Mouse (Mus musculus): ENCODE results near the gene Lrrfip1. TPM values are rescaled to one million over a fixed set of nuclear protein-coding genes. Genes with fewer than 3 reads are reported as not detected.

Gene Lrrfip1
- total RNA-seq, 2 experiments from 2014 or later, result 29.4 to 42.4 TPM

- no peak for ATAC-seq (replicated peaks; ENCODE audit: low FRiP score, low TSS enrichment, poor library complexity, severe bottlenecking)
Measured at GRCm38 (mm10) chr1:91019346-91019745, 20.8 kb downstream of the Lrrfip1 start.

DNA sequence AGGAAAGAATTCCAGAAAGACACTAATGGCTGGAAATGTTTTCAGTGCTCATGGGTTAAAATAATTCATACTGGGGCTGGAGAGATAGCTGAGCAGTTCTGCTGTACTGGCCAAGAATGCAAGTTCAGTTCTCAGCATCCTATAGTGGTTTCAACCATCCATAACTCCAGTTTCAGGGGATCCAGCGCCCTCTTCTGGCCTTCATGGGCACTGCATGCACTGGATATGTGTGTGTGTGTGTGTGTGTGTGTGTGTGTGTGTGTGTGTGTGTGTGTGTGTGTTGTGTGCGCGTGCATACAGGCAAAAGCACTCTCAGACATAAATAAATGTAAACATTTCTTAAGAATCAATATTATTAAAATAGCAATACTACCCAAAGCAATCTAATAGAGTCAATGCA, 22.8 kb downstream of the Lrrfip1 start:
- ATAC-seq (replicated peaks; ENCODE audit: low FRiP score, low TSS enrichment, poor library complexity, severe bottlenecking), result no peak

DNA sequence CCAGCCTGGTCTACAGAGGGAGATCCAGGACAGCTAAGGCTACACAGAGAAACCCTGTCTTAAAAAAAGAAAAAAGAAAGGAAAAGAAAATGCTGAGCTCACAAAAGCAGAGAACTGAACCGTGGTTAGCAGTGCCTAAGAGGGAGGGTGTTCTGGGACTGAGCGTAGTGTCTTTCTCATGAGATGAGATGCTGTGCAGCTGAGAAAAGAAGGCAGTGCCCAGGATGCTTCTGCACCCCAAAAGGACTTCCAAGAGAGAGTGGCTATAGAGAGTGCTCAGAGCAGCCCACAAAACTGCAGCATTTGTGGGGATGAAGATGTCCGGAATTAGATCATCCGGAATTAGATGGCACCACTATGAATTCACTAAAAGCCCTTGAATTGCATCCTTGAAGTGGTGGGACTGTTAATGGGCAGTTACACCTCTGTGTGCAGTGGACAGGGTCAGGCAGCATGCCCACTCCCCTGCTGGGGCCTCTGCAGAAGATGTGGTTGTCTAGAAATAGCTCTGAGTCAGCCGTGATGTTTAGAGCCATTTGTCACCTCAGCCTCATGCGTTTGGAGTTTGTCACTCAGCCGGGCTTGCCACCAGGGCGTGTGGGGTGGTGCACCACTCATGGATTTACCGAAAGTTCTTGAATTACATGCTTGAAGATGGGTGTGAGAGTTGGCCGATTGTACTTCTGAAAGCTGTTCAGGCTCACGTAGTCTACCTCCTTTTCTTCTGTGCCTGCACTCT, 23.8 kb downstream of the Lrrfip1 start:
- ATAC-seq (replicated peaks; ENCODE audit: low FRiP score, low TSS enrichment, poor library complexity, severe bottlenecking), result no peak

DNA sequence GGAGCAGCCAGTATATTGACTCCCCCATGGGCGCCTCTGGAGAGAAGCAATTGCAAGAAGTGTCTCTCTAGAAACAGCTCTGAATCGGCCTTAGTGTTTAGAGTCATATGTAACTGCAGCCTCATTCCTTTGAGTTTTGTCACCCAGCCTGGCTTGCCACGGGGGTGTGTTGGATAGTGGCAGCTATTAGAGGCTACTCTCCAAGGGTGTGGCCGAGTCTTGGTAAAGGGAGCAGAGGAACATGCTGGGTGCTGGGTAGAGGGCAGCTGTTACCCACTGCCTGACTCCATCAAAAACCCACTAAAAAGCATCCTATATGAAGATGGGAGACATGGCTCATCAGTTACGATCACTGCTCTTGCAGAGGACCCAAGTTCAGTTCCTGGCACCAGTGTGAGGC, 24.7 kb downstream of the Lrrfip1 start:
- no peak for ATAC-seq (replicated peaks; ENCODE audit: low FRiP score, low TSS enrichment, poor library complexity, severe bottlenecking)

DNA sequence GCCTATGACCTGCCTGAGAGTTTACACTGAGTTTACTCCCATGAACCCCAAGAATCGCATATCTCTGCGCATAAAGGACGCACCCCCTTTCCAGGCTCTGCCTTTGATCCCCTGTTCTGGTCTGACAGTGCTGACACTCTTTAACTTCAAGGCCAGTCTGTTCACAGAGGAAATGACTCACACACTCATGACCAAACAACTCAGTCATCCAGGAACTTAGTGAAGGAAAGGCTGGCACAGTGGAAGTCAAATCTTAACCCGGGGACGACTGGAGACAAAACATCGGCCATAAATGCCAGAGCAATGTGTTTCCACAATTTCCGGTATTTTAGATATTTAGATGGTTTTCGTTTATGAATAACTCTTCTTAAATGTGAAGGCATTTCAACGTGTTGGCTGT, 25.4 kb downstream of the Lrrfip1 start:
- ATAC-seq (replicated peaks; ENCODE audit: low FRiP score, low TSS enrichment, poor library complexity, severe bottlenecking), result no peak

DNA sequence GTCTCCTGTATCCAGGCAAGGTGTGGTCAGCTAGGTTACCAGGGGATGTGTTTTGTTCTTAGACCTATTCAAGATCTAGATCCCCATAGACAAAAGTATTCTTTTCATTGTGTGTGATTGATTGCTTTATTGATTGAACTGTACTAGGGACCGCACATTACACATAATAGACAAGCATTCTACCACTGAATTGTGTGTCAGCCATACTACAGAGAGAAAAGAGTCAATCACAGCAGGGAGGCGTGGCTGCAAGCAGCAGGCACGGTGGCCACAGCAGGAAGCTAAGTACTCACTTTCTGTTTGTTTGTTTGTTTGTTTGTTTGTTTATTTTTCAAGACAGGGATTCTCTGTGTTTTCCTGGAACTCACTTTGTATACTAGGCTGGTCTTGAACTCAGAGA, 25.9 kb downstream of the Lrrfip1 start:
- no peak for ATAC-seq (replicated peaks; ENCODE audit: low FRiP score, low TSS enrichment, poor library complexity, severe bottlenecking)

DNA sequence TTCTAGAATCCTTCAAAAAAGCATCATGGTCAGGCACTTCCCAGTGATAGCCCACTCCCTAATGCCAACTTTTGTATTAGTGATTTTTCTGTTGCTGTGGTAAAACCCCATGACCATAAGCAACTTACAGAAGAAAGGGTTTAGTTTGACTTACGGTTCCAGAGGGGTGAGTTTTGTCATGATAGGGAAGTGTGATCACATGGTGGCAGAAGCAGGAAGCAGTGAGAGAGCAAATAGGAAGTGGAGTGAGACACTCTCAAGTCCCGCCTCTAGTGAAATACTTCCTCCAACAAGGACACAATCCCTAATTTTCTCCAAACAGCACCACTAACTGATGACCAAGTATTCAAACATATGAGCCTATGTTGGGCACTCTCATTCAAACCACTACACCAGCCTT, 28.4 kb downstream of the Lrrfip1 start:
- ATAC-seq (replicated peaks; ENCODE audit: low FRiP score, low TSS enrichment, poor library complexity, severe bottlenecking), result no peak

DNA sequence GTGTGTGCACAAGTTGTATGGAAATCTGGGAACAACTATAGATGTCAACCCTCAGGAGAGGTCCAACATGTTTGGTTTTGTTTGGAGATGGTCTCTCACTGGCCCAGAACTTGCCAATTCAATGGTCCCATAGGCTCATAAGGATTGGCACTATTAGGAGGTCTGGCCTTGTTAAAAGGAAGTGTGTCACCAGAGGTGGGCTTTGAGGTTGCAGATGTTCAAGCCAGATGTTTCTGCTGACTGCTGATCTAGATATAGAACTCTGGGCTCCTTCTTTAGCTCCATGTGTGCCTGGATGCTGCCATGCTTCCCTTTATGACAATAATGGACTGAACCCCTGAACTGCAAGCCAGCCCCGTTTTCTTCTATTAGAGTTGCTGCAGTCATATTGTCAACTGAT, 31.8 kb downstream of the Lrrfip1 start:
- ATAC-seq (replicated peaks; ENCODE audit: low FRiP score, low TSS enrichment, poor library complexity, severe bottlenecking), result no peak

DNA sequence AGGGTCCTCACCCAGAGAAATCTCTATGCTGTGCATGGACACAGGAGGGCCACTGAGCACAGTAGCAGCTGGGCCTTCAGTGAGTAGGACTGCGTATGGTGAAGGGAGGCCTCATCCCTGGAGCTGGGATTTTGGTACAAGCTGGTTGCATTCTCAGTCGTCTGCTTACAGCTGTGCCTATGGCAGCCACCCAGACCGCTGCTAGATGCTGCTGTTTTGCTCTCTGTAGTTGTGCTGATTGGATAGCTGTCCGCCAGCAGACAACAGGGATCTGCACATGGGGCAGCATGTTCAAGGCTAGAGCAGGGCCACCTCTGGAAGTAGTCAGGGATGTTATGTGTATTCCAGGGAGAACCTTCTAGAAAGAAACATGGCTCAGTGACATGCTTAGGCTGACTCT, 33.0 kb downstream of the Lrrfip1 start:
- ATAC-seq (replicated peaks; ENCODE audit: low FRiP score, low TSS enrichment, poor library complexity, severe bottlenecking), result no peak

GRCm38 (mm10) chr1:91032393-91032971, 33.9 kb downstream of the Lrrfip1 start:
- no peak for ATAC-seq (replicated peaks; ENCODE audit: low FRiP score, low TSS enrichment, poor library complexity, severe bottlenecking)

- ATAC-seq (replicated peaks; ENCODE audit: low FRiP score, low TSS enrichment, poor library complexity, severe bottlenecking), result no peak
Measured at GRCm38 (mm10) chr1:91034547-91034946, 36.0 kb downstream of the Lrrfip1 start.

- ATAC-seq (replicated peaks; ENCODE audit: low FRiP score, low TSS enrichment, poor library complexity, severe bottlenecking), result no peak
Measured at GRCm38 (mm10) chr1:91035266-91035665, 36.7 kb downstream of the Lrrfip1 start.

DNA sequence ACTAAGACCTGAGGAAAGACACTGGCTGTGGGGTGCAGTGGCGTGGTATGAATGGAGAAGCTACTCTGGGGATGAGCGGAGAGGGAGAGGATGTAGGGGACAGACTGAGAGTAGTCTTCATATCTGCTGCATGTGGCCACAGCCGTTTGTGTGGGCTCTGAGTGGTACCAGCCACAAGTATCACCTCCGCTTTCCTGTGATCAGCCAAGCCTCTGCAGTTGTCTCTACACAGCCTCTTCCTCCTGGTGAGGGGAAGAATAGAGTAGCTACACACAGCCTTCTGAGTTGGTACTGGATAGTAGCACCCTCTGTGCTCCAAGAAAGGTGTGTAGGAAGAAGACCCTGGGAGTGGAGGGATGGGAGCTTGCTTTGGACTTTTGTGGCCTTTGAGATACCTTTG, 38.7 kb downstream of the Lrrfip1 start:
- no peak for ATAC-seq (replicated peaks; ENCODE audit: low FRiP score, low TSS enrichment, poor library complexity, severe bottlenecking)

DNA sequence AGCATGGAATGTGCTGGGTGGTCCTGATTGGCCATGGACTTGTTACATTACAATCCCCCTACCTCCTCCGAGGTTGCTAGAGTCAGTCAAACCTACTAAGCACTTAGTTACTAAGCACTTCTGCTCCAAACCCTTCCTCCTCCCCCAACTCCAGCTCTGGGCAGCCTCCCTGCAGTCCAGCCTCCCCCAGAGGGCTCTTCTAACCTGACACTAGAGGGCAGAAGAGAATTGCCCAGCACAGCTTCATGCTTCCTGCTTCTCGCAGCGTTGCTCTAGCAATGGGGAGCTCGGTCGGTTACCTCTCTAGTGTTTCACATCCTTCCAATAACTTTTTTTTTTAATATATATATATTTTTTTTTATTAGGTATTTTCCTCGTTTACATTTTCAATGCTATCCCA, 39.5 kb downstream of the Lrrfip1 start:
- ATAC-seq (replicated peaks; ENCODE audit: low FRiP score, low TSS enrichment, poor library complexity, severe bottlenecking), result 0 out of 2 replicates have a peak, but pooled peaks have one; percentile 36

DNA sequence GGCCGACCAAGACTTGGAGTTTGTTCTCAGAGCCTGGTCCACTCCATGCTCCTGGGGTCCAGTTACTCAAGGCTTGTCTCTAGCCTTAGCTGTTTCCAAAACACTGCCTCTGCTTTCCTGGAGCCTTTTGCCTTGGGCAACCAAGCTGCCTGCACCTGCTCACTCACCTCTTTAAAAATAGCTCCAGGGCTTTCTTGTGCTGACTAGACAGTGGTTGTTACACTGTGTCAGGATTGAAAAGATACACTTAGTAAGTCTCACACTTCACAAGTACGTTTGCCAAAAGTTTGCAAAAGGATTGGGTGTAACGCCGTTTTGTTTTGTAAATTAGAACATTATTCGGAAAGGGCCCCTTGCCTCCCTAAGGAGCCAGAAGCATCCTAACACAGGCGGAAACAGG, 40.0 kb downstream of the Lrrfip1 start:
- ATAC-seq (replicated peaks; ENCODE audit: low FRiP score, low TSS enrichment, poor library complexity, severe bottlenecking), result no peak

GRCm38 (mm10) chr1:91041605-91042004, 43.1 kb downstream of the Lrrfip1 start:
- ATAC-seq (replicated peaks; ENCODE audit: low FRiP score, low TSS enrichment, poor library complexity, severe bottlenecking), result no peak

DNA sequence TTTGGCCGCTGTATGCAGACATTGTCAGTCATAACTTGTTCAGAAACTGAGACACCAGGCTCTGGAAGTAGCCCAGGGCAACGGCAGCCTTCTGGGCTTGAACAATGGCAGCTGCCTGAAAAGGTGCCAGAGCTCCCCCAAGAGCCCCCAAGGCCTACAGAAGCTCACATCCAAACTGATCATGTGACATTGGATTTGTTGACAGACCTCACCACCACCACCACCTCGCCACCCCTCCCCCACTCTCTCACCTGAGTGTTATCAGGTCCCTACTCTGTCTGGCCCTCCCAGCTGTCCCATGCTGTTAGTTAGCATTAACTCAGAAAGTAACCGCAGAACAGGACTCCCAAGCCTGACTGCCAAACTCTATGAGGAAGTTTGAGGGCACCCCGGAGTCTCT, 44.7 kb downstream of the Lrrfip1 start:
- ATAC-seq (replicated peaks; ENCODE audit: low FRiP score, low TSS enrichment, poor library complexity, severe bottlenecking), result no peak

GRCm38 (mm10) chr1:91044176-91044575, 45.6 kb downstream of the Lrrfip1 start:
- ATAC-seq (replicated peaks; ENCODE audit: low FRiP score, low TSS enrichment, poor library complexity, severe bottlenecking), result no peak

DNA sequence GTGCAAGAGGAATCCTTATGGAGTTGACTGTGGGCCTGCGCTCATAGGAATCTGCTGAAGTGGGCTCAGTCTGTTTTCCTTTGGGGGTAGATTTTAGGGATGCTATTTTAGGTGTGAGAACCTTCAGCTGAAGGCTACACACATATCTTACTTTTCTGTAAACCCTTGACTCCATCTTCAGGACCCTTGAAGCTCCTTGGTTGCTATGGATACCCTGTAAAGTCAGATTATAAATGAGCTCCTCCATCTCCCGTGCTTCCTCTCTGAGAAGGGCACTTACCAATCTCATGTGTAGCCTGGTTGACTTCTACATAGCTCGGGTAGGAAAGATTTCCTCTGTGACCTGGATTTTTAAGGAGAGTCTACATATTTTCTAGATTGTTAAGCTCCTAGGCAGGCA, 46.1 kb downstream of the Lrrfip1 start:
- no peak for ATAC-seq (replicated peaks; ENCODE audit: low FRiP score, low TSS enrichment, poor library complexity, severe bottlenecking)

- ATAC-seq (replicated peaks; ENCODE audit: low FRiP score, low TSS enrichment, poor library complexity, severe bottlenecking), result no peak
Measured at GRCm38 (mm10) chr1:91046237-91046636, 47.7 kb downstream of the Lrrfip1 start.

GRCm38 (mm10) chr1:91049296-91049695, 50.8 kb downstream of the Lrrfip1 start:
- no peak for ATAC-seq (replicated peaks; ENCODE audit: low FRiP score, low TSS enrichment, poor library complexity, severe bottlenecking)
